Mouse (Mus musculus): Measurements from ENCODE around the gene Tmem229b. TPM values are rescaled to one million over a fixed set of nuclear protein-coding genes. Genes with fewer than 3 reads are reported as not detected.

The Tmem229b gene
- polyA plus RNA-seq, 1 experiment from 2014 or later, result 3.4 TPM

DNA sequence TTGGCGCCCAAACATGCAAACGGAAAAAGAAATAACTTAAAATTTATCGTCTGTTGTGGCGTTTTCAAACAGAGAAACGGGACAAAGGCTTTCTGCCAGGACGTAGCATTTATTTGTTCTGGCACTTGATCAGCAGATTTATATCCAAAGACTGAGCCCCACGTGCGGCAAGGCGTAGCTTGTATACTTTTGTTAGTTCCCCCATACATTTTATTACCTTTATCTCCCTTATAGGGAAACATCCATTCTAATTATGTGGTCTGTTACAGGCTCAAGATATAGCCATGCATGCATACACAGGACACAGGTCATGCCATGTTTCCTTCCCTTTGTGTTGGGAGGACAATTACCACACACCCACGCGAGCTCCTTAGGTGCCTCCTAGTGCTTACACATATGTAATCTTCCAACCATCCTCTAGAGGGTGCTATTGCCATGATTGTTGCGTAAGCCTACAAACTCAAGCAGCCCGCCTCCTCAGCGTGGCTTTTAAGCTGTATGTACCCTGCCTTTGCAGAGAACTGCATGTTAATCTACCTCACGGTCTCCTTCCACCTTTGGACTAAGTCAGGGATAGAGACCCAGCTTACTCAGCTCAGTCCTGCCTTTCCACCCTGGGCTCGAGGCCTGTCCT is 88.2 kb downstream of the Tmem229b start:
- WGBS, result 29% methylated on average over 16 of the region's 16 CpGs
- peak; percentile 64; the same call in 1 of the 2 replicates for ATAC-seq (ENCODE audit: insufficient number of reproducible peaks, insufficient read depth, low FRiP score, low TSS enrichment, low read depth)
- H3K9me3 ChIP-seq, result no peaks in the 10 kb centered on the region

DNA sequence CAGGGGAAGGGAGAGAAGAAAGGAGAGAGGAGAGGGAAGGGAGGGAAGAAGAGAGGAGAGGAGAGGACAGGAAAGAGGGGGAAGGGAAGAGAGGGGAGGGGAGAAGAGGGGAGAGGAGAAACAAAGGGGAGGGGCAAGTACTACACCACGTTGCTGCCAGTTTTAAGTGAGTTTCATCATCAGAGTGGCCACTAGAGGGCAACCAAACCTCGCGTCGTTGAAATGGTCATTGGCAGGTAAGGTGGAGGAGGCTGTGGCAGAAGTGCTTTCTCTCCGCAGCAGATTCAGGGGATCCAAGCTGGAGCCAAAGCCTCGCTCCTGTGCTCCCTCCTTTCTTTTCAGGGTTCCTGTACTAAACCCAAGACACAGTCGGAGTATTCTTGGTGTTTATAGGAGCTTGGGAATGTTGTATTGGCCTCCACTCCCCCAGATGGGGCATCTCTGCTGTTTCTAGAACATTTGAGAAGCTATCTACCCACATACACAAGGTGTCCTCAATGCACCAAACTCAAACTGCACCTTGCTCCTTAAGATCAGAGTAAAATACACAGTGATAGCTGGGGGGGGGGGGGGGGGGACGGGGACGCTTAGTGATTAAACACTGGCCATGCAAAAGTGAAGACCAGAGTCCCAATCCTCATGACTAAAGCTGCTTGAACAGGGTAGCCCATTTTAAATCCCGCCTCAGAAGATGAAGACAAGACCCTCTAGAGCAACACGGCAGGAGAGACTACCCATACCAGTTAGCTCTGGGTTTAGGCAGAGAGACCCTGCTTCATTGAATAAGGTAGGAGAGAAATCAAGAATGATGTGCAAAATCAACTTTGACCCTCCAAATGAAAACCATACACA is 89.0 kb downstream of the Tmem229b start:
- no peak overlapping the region for H3K27ac ChIP-seq
- whole genome bisulfite sequencing, result 16% methylated on average over 11 of the region's 11 CpGs
- H3K4me2 ChIP-seq, result peak overlapping the region; percentile 39
- H3K4me3 ChIP-seq (replicated peaks), result no peak overlapping the region
- no peaks in the 10 kb centered on the region for H3K9me3 ChIP-seq
- H3K4me1 ChIP-seq (replicated peaks), result 0 out of 2 replicates have a peak, but pooled peaks cover 3% of the 10 kb centered on the region
- H3K9ac ChIP-seq (replicated peaks), result no peak overlapping the region
- peaks cover 11% of the 10 kb centered on the region for H3K27me3 ChIP-seq
- H3K36me3 ChIP-seq, result no peaks in the 10 kb centered on the region
- peak; percentile 45; the same call in 1 of the 2 replicates for ATAC-seq (ENCODE audit: insufficient number of reproducible peaks, insufficient read depth, low FRiP score, low TSS enrichment, low read depth)

More for the DNA sequence above, 88.2 kb downstream of the Tmem229b start:
- Histone ChIP-seq H3K4me3 (replicated peaks) (no peak overlapping the region), H3K27me3 (peaks cover 4% of the 10 kb centered on the region), H3K27ac (no peak overlapping the region), H3K9ac (replicated peaks) (no peak overlapping the region), H3K4me2 (peak overlapping the region; percentile 39), H3K4me1 (replicated peaks) (0 out of 2 replicates have a peak, but pooled peaks cover 3% of the 10 kb centered on the region), H3K36me3 (no peaks in the 10 kb centered on the region)

DNA sequence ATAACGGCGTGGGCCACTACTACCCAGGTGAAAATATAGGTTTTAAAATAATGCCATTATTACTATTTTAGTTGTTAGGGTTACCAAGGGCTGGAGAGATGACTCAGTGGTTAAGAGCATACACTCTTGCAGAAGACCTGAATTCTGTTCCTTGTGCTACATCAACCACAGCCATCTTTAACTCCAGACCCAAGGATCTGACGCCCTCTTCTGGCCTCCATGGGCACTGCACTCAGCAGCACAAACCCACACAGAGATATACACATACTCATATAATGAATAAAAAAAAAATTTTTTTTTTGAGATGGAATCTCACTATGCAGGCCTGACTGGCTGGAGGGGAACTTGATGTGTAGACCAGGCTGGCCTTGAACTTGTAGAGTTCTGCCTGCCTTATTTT is 91.1 kb downstream of the Tmem229b start:
- WGBS, result 75% methylated on average over 3 of the region's 3 CpGs
- Histone ChIP-seq H3K4me1 (replicated peaks) (peaks cover 9% of the 10 kb centered on the region), H3K27ac (no peak overlapping the region), H3K27me3 (peaks cover 32% of the 10 kb centered on the region), H3K4me3 (replicated peaks) (no peak overlapping the region), H3K4me2 (no peak overlapping the region), H3K9me3 (no peaks in the 10 kb centered on the region), H3K36me3 (no peaks in the 10 kb centered on the region), H3K9ac (replicated peaks) (no peak overlapping the region)
- ATAC-seq (ENCODE audit: insufficient number of reproducible peaks, insufficient read depth, low FRiP score, low TSS enrichment, low read depth), result no peak

DNA sequence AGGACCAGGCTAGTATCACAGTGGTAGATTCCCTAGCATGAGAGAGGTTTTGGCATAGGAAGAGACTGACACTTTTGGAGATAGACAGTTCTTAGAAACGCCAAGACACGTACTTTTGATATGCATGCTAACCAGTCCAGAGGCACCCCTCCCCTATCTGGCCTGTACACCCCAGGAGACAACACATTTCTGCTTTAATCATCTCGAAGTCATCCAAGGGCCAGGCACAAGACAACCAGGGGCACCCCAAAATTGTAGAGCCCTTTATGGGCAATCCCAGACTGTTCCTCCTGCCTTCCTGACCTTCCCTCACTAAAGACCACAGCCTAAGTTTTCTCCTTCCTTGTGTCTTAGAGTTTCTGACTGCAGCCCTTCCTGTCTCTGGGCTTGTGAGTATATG is 91.9 kb downstream of the Tmem229b start:
- Histone ChIP-seq H3K4me2 (no peak overlapping the region), H3K4me3 (replicated peaks) (no peak overlapping the region), H3K27ac (no peak overlapping the region), H3K9ac (replicated peaks) (no peak overlapping the region), H3K4me1 (replicated peaks) (peaks cover 16% of the 10 kb centered on the region), H3K27me3 (peaks cover 39% of the 10 kb centered on the region), H3K36me3 (no peaks in the 10 kb centered on the region), H3K9me3 (no peaks in the 10 kb centered on the region)
- no peak for ATAC-seq (ENCODE audit: insufficient number of reproducible peaks, insufficient read depth, low FRiP score, low TSS enrichment, low read depth)
- 66% methylated on average over 3 of the region's 3 CpGs for WGBS

DNA sequence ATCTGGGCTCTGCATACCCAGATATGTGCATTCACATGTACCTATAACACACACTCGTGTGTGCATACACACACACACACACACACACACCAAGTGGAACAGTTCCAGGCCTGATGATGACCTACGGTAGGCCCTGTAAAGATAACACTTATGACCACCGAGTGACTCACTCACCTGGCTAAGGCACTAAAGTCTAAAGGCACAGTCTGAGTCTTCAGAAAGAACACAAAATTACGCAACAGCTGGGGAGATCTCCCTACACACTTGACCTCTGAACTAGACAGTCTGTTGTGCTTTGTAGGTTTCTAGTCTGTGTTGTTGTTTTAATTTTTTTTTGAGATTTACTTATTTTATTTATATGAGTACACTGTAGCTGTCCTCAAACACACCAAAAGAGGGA is 93.0 kb downstream of the Tmem229b start:
- Histone ChIP-seq H3K9ac (replicated peaks) (no peak overlapping the region), H3K9me3 (no peaks in the 10 kb centered on the region), H3K4me3 (replicated peaks) (no peak overlapping the region), H3K36me3 (no peaks in the 10 kb centered on the region), H3K27ac (no peak overlapping the region), H3K4me1 (replicated peaks) (peaks cover 16% of the 10 kb centered on the region), H3K4me2 (no peak overlapping the region), H3K27me3 (peaks cover 49% of the 10 kb centered on the region)
- WGBS, result 85% methylated on average over 4 of the region's 4 CpGs
- no peak for ATAC-seq (ENCODE audit: insufficient number of reproducible peaks, insufficient read depth, low FRiP score, low TSS enrichment, low read depth)

Other genes starting within 250 kb of the Tmem229b start
- gene Atp6v1d, start 146.0 kb downstream of the Tmem229b start, polyA plus RNA-seq (2016; fragmentation: Nextera tagmentation; extraction: Ambion mirVana), result 64.6 and 67.4 TPM in 2 replicates
- 213 and 228 TPM in 2 replicates for gene Eif2s1, start 145.8 kb downstream of the Tmem229b start, polyA plus RNA-seq (2016; fragmentation: Nextera tagmentation; extraction: Ambion mirVana)
- 3.7 and 4.5 TPM in 2 replicates for gene Plek2, start 100.7 kb downstream of the Tmem229b start, polyA plus RNA-seq (2016; fragmentation: Nextera tagmentation; extraction: Ambion mirVana)
- gene Plekhh1, start 21.5 kb upstream of the Tmem229b start, polyA plus RNA-seq (2016; fragmentation: Nextera tagmentation; extraction: Ambion mirVana), result 3.0 and 3.1 TPM in 2 replicates
- 33.8 and 36.9 TPM in 2 replicates for gene Pigh, start 82.0 kb upstream of the Tmem229b start, polyA plus RNA-seq (2016; fragmentation: Nextera tagmentation; extraction: Ambion mirVana)
- 1.2 and 1.4 TPM in 2 replicates for gene Arg2, start 123.2 kb upstream of the Tmem229b start, polyA plus RNA-seq (2016; fragmentation: Nextera tagmentation; extraction: Ambion mirVana)
- 83.0 and 83.9 TPM in 2 replicates for gene Vti1b, start 165.0 kb upstream of the Tmem229b start, polyA plus RNA-seq (2016; fragmentation: Nextera tagmentation; extraction: Ambion mirVana)
- 22.7 and 23.3 TPM in 2 replicates for gene Rdh11, start 184.7 kb upstream of the Tmem229b start, polyA plus RNA-seq (2016; fragmentation: Nextera tagmentation; extraction: Ambion mirVana)
- gene Rdh12, start 201.3 kb upstream of the Tmem229b start, polyA plus RNA-seq (2016; fragmentation: Nextera tagmentation; extraction: Ambion mirVana), result 2.5 and 3.5 TPM in 2 replicates